Mouse (Mus musculus) layer of hippocampus, postnatal 36 days (tissue): ENCODE results near the gene Tbc1d2. TPM values are rescaled to one million over a fixed set of nuclear protein-coding genes. Genes with fewer than 3 reads are reported as not detected.

Experiments
- total RNA-seq, 2 experiments: library from RNA; stranded (reverse); gene quantifications; 2 replicates each; pipeline ENCODE4 v1.2.3; 2021

Gene Tbc1d2
- total RNA-seq, 2 experiments from 2014 or later = 2.4 to 3.1 TPM

Other genes starting within 250 kb of the Tbc1d2 start
- gene Hemgn, start 236.7 kb downstream of the Tbc1d2 start, total RNA-seq = not detected
- gene Anp32b, start 199.3 kb downstream of the Tbc1d2 start, total RNA-seq = 10 to 100 TPM; 50.2 to 55.6 TPM
- 10 to 100 TPM; 16.1 to 19.0 TPM for gene Nans, start 161.0 kb downstream of the Tbc1d2 start, total RNA-seq
- gene Trim14, start 114.1 kb downstream of the Tbc1d2 start, total RNA-seq = 1 to 10 TPM in 1 of 2 experiments, under 1 TPM in 1; 0.88 to 1.1 TPM
- 10 to 100 TPM; 16.0 to 17.0 TPM for gene Coro2a, start 48.0 kb downstream of the Tbc1d2 start, total RNA-seq